Mouse (Mus musculus): ENCODE measurements around the gene S1pr4. TPM values are rescaled to one million over a fixed set of nuclear protein-coding genes. Genes with fewer than 3 reads are reported as not detected.

Gene S1pr4
- polyA plus RNA-seq, 1 experiment from 2014 or later: 0.15 TPM

DNA sequence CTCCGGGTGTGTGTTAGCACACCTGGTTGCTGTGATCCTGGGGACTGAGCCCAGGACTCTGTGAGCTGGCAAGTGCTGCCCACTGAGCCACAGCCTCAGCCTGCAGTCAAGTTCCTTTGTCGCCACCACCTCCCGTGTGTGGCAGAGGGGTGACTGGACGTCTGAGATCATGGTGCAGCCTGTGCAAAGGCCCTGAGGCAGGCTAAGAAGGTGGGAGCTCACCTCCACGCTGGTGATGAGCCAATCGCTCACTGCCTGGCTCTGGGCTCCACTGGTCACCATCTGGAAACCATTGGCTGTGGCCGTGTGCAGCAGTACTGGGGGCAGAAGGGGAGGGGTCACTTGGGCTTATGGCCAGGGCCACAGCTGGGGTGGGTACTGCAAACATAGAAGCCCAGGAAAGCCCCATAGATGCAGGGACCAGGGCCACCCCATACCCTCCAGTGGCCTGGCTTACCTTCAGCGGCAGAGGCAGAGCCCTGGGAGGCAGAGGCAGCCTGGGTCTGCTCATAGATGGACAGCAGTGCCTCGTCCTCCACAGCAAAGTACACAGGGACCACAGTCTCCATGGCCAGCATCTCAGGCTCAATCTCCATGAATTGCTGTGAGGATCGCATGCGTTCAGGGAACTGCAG, 7.2 kb downstream of the S1pr4 start:
- H3K27ac ChIP-seq (ENCODE audit: low read depth, low read length): no peak overlapping the region

DNA sequence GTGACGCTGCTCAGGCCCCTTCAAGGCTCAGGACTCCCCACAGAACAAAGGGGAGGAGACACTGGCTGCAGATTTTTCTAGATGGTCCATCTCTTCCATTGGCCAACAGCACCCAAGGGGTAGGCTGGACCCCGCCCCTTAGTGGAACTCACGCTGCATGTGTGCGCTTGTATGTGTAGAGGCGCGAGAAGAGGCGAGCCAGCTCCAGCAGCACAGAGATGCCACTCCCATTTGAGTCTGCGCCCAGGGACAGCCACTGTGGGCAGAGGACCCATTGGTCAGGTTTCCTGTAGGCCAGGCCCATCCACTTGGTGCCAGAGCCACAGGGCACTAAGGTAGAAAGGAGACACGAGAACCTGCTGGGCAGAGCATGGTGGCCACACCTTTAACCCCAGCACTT, 8.9 kb downstream of the S1pr4 start:
- Histone ChIP-seq H3K27me3 (ENCODE audit: control insufficient read depth, insufficient read depth, low read length) (no peaks in the 10 kb centered on the region), H3K9me3 (ENCODE audit: control insufficient read depth, low read length) (no peaks in the 10 kb centered on the region), H3K4me2 (replicated peaks; ENCODE audit: low read depth, low read length) (no peak overlapping the region), H3K27ac (ENCODE audit: low read depth, low read length) (no peak overlapping the region), H3K9ac (ENCODE audit: low read depth, low read length) (no peak overlapping the region), H3K4me1 (replicated peaks; ENCODE audit: control insufficient read depth, insufficient read depth, low read length) (peaks cover 7% of the 10 kb centered on the region), H3K36me3 (ENCODE audit: control insufficient read depth, insufficient read depth, low read length) (peaks cover 19% of the 10 kb centered on the region), H3K4me3 (ENCODE audit: low read depth, low read length) (no peak overlapping the region)
- DNase-seq (ENCODE audit: low spot score) (no peak), ATAC-seq (ENCODE audit: low FRiP score) (no peak)
- WGBS: 93% methylated on average over 9 of the region's 9 CpGs

More for the DNA sequence above, 7.2 kb downstream of the S1pr4 start:
- H3K36me3 ChIP-seq (ENCODE audit: control insufficient read depth, insufficient read depth, low read length): peaks cover 14% of the 10 kb centered on the region
- H3K9me3 ChIP-seq (ENCODE audit: control insufficient read depth, low read length): no peaks in the 10 kb centered on the region
- no peak for DNase-seq (ENCODE audit: low spot score)
- peaks cover 7% of the 10 kb centered on the region for H3K4me1 ChIP-seq (replicated peaks; ENCODE audit: control insufficient read depth, insufficient read depth, low read length)
- H3K27me3 ChIP-seq (ENCODE audit: control insufficient read depth, insufficient read depth, low read length): no peaks in the 10 kb centered on the region
- WGBS: 89% methylated on average over 11 of the region's 11 CpGs
- H3K4me2 ChIP-seq (replicated peaks; ENCODE audit: low read depth, low read length): no peak overlapping the region
- no peak overlapping the region for H3K9ac ChIP-seq (ENCODE audit: low read depth, low read length)
- no peak for ATAC-seq (ENCODE audit: low FRiP score)
- no peak overlapping the region for H3K4me3 ChIP-seq (ENCODE audit: low read depth, low read length)

DNA sequence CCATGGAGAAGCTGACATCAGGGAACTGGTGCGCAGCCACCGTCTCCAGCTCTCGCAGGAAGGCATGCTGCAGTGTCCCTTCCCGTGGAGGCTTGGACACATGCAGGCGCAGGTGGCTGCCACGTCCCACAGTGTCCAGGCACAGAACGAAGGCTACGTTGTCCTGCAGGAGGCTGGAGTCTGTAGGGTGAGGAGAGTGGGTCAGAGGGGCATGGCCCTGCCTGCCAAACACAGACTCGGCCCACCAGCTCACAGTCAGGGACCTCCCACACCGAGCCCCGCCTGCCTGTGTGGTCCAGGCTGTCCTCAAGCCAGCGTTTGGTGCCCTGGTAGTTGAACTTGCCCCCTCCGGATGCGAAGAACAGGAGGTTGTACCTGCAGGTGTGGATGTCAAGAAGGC, 10.0 kb downstream of the S1pr4 start:
- ATAC-seq (ENCODE audit: low FRiP score) (no peak), DNase-seq (ENCODE audit: low spot score) (no peak)
- Histone ChIP-seq H3K4me1 (replicated peaks; ENCODE audit: control insufficient read depth, insufficient read depth, low read length) (peaks cover under 1% of the 10 kb centered on the region; the same call in 1 of the 2 replicates), H3K27ac (ENCODE audit: low read depth, low read length) (no peak overlapping the region), H3K4me2 (replicated peaks; ENCODE audit: low read depth, low read length) (no peak overlapping the region), H3K27me3 (ENCODE audit: control insufficient read depth, insufficient read depth, low read length) (no peaks in the 10 kb centered on the region), H3K36me3 (ENCODE audit: control insufficient read depth, insufficient read depth, low read length) (peaks cover 19% of the 10 kb centered on the region), H3K9me3 (ENCODE audit: control insufficient read depth, low read length) (no peaks in the 10 kb centered on the region), H3K4me3 (ENCODE audit: low read depth, low read length) (no peak overlapping the region), H3K9ac (ENCODE audit: low read depth, low read length) (no peak overlapping the region)
- WGBS: 82% methylated on average over 14 of the region's 14 CpGs

DNA sequence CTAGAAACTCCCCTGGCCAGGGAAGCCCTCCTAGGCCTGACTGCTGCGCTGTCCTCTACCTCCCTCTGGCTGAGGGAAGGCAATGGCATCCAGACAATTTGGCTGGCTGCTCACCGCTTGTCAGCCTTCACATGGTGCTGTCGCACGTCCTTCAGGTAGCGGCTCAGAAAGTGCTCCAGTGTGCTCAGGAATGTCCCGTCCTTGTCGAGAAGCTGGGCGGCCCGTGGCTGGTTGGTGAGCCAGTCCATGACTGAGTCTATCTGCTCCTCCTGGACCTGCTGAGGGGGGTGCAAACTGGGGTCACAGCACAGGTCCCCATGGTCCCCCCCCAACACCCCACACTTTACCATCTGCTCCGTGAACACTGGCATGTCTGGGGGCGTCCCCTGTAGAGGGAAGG, 11.9 kb downstream of the S1pr4 start:
- Histone ChIP-seq H3K9ac (ENCODE audit: low read depth, low read length) (no peak overlapping the region), H3K27ac (ENCODE audit: low read depth, low read length) (no peak overlapping the region), H3K9me3 (ENCODE audit: control insufficient read depth, low read length) (no peaks in the 10 kb centered on the region), H3K4me3 (ENCODE audit: low read depth, low read length) (no peak overlapping the region), H3K4me2 (replicated peaks; ENCODE audit: low read depth, low read length) (no peak overlapping the region), H3K4me1 (replicated peaks; ENCODE audit: control insufficient read depth, insufficient read depth, low read length) (no peaks in the 10 kb centered on the region; the same call in 1 of the 2 replicates), H3K27me3 (ENCODE audit: control insufficient read depth, insufficient read depth, low read length) (no peaks in the 10 kb centered on the region), H3K36me3 (ENCODE audit: control insufficient read depth, insufficient read depth, low read length) (peaks cover 19% of the 10 kb centered on the region)
- WGBS: 90% methylated on average over 11 of the region's 11 CpGs
- no peak for ATAC-seq (ENCODE audit: low FRiP score)
- DNase-seq (ENCODE audit: low spot score): no peak

DNA sequence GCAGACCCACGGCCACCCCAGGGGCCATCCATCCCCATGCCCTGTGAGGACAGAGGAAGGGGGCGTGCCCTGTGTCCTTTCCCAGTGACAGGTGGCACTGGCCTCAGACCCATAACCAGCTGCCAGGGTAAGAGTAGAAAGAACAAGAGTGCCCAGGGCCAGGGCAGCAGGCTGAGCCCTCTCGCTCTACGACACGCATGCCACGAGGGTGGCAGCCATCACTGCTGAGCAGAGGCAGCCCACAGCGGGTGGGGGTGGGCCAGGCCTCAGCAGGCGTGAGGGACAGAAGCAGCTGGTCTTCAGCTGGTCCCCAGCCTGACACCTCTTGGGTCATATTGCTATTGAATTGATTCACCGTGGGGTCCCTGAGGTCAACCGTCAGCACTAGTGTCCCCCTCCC, 13.4 kb downstream of the S1pr4 start:
- peaks cover 14% of the 10 kb centered on the region for H3K36me3 ChIP-seq (ENCODE audit: control insufficient read depth, insufficient read depth, low read length)
- WGBS: 75% methylated on average over 9 of the region's 10 CpGs
- no peak overlapping the region for H3K27ac ChIP-seq (ENCODE audit: low read depth, low read length)

DNA sequence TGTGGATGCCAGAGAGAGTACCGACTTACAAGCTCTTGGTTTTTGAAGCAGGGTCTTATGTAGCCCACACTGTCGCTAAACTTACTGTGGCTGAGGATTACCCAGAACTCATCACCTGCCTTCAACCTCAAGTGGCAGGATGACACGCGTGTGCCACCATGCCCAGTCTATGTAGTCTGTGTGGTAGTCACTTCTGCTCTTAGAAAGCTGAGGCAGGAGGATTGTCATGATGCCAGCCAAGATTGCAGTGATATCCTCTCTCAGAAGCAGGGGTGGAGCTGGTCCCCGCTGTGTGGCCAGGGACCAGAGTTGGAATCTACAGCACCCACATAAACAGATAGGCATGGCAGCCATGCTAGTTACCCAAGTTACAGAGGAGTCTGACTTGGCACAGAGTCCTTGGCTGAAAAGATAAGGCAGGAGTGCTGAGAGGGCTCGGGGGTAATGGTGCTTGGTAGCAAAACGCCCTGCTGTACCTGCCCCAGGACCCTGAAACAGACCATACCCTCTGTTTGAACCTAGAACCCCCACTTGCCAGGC, 14.4 kb downstream of the S1pr4 start:
- DNase-seq (ENCODE audit: low spot score) (no peak), ATAC-seq (ENCODE audit: low FRiP score) (no peak)
- no peak overlapping the region for H3K27ac ChIP-seq (ENCODE audit: low read depth, low read length)
- WGBS: 74% methylated on average over 7 of the region's 7 CpGs
- H3K9ac ChIP-seq (ENCODE audit: low read depth, low read length): no peak overlapping the region
- peaks cover 4% of the 10 kb centered on the region for H3K27me3 ChIP-seq (ENCODE audit: control insufficient read depth, insufficient read depth, low read length)
- H3K4me2 ChIP-seq (replicated peaks; ENCODE audit: low read depth, low read length): no peak overlapping the region
- H3K4me1 ChIP-seq (replicated peaks; ENCODE audit: control insufficient read depth, insufficient read depth, low read length): peaks cover under 1% of the 10 kb centered on the region
- H3K36me3 ChIP-seq (ENCODE audit: control insufficient read depth, insufficient read depth, low read length): peaks cover 8% of the 10 kb centered on the region; the same call in 1 of the 2 replicates
- no peak overlapping the region for H3K4me3 ChIP-seq (ENCODE audit: low read depth, low read length)
- no peaks in the 10 kb centered on the region for H3K9me3 ChIP-seq (ENCODE audit: control insufficient read depth, low read length)

More for the DNA sequence above, 13.4 kb downstream of the S1pr4 start:
- H3K27me3 ChIP-seq (ENCODE audit: control insufficient read depth, insufficient read depth, low read length): peaks cover 1% of the 10 kb centered on the region; the same call in 1 of the 2 replicates
- no peak overlapping the region for H3K9ac ChIP-seq (ENCODE audit: low read depth, low read length)
- ATAC-seq (ENCODE audit: low FRiP score) (no peak), DNase-seq (ENCODE audit: low spot score) (no peak)
- H3K4me3 ChIP-seq (ENCODE audit: low read depth, low read length): no peak overlapping the region
- H3K4me1 ChIP-seq (replicated peaks; ENCODE audit: control insufficient read depth, insufficient read depth, low read length): no peaks in the 10 kb centered on the region; the same call in 1 of the 2 replicates
- H3K9me3 ChIP-seq (ENCODE audit: control insufficient read depth, low read length): no peaks in the 10 kb centered on the region
- no peak overlapping the region for H3K4me2 ChIP-seq (replicated peaks; ENCODE audit: low read depth, low read length)

DNA sequence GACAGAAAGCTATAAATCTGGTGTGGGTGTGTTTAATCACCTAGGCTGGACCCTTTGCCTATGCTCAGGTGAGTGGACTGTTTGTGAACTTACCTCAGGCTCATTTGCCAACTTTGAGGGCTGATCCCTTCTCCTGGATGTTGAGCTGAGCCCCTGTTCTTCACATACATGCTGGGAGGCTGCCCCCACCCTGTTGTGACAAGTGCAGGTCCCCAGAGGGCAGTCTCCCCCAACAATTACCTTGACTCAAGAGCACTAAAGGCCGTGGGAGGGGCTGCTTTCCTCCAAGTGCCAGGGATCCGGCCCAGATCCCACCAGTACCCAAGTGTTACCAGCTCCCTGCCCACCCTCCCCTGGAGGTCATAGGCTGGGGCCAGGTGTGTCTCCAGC, 14.9 kb downstream of the S1pr4 start:
- H3K4me2 ChIP-seq (replicated peaks; ENCODE audit: low read depth, low read length): no peak overlapping the region
- H3K9ac ChIP-seq (ENCODE audit: low read depth, low read length): no peak overlapping the region
- WGBS: 40% methylated on average over 2 of the region's 2 CpGs
- DNase-seq (ENCODE audit: low spot score): no peak
- H3K36me3 ChIP-seq (ENCODE audit: control insufficient read depth, insufficient read depth, low read length): peaks cover 8% of the 10 kb centered on the region; the same call in 1 of the 2 replicates
- peaks cover 4% of the 10 kb centered on the region for H3K4me1 ChIP-seq (replicated peaks; ENCODE audit: control insufficient read depth, insufficient read depth, low read length)
- peak overlapping the region; percentile 4; the same call in 1 of the 2 replicates for H3K27ac ChIP-seq (ENCODE audit: low read depth, low read length)
- peaks cover 4% of the 10 kb centered on the region for H3K27me3 ChIP-seq (ENCODE audit: control insufficient read depth, insufficient read depth, low read length)
- H3K9me3 ChIP-seq (ENCODE audit: control insufficient read depth, low read length): no peaks in the 10 kb centered on the region
- H3K4me3 ChIP-seq (ENCODE audit: low read depth, low read length): no peak overlapping the region
- no peak for ATAC-seq (ENCODE audit: low FRiP score)

DNA sequence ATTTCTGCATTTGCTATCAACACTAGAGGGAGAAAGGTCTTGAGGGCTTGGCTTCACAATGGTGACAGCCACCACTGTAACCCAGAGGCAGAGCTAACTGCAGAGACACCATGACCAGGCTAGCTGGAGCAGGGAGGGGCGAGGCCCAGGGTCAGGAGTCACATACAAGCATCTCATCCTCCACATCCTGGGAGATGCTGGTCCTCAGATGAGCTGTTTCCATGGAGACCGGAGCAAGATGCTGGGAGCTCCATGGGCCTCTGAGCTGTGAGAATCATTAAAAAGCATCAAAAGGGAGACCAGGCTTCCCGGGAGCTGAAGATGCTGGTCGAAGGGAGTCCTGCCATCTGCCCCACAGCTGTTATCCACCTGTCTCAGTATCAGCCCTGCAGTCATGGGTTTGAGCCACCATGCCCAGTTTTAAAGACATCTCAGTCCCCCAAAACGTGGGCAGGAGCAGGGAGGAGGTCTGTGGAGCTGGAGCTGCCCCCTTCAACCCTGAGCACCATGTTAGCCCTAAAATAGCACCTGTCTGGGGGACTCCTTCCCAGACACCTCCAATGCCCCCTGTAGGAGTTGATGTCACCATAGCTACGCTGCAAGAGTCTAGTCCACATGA, 15.4 kb downstream of the S1pr4 start:
- Histone ChIP-seq H3K27ac (ENCODE audit: low read depth, low read length) (peak overlapping the region; percentile 4; the same call in 1 of the 2 replicates), H3K4me2 (replicated peaks; ENCODE audit: low read depth, low read length) (no peak overlapping the region), H3K9ac (ENCODE audit: low read depth, low read length) (no peak overlapping the region), H3K4me1 (replicated peaks; ENCODE audit: control insufficient read depth, insufficient read depth, low read length) (peaks cover 4% of the 10 kb centered on the region), H3K36me3 (ENCODE audit: control insufficient read depth, insufficient read depth, low read length) (peaks cover 8% of the 10 kb centered on the region; the same call in 1 of the 2 replicates), H3K27me3 (ENCODE audit: control insufficient read depth, insufficient read depth, low read length) (peaks cover 4% of the 10 kb centered on the region), H3K4me3 (ENCODE audit: low read depth, low read length) (no peak overlapping the region), H3K9me3 (ENCODE audit: control insufficient read depth, low read length) (no peaks in the 10 kb centered on the region)
- 54% methylated on average over 6 of the region's 6 CpGs for WGBS
- no peak for ATAC-seq (ENCODE audit: low FRiP score)
- no peak for DNase-seq (ENCODE audit: low spot score)
